Mouse (Mus musculus) liver, embryonic 11.5 days (tissue): Measurements from ENCODE around the gene Rbfox1. TPM values are rescaled to one million over a fixed set of nuclear protein-coding genes. Genes with fewer than 3 reads are reported as not detected.

Source experiments
- ATAC-seq: fragments of 200-750 bp; cut with Nextera tagmentation; replicated peaks from 2 replicates; pipeline ENCODE4 v1.8.0; 2017; ENCODE audit warnings: moderate number of reproducible peaks, mild to moderate bottlenecking, moderate TSS enrichment, moderate library complexity; ENCODE audit not compliant: low FRiP score
- DNase-seq: peaks from one replicate; pipeline ENCODE4 v3.0.0-alpha.2; 2017; ENCODE audit warnings: low spot score
- H3K27ac ChIP-seq: fragments of 300-500 bp; sonication (generic); 2 replicates; pipeline ENCODE4 v1.5.1; 2014; ENCODE audit warnings: mild to moderate bottlenecking, low read depth, low read length, control low read depth
- H3K27me3 ChIP-seq: fragments of 300-500 bp; sonication (generic); replicated peaks from 2 replicates; pipeline ENCODE4 v1.6.1; 2014; ENCODE audit warnings: low read length, mixed read lengths; ENCODE audit not compliant: control insufficient read depth, insufficient read depth
- H3K36me3 ChIP-seq: fragments of 300-500 bp; sonication (generic); 2 replicates; pipeline ENCODE4 v1.6.1; 2014; ENCODE audit warnings: mild to moderate bottlenecking, low read length, moderate library complexity, mixed read lengths; ENCODE audit not compliant: control insufficient read depth, insufficient read depth
- H3K4me1 ChIP-seq: fragments of 300-500 bp; sonication (generic); replicated peaks from 2 replicates; pipeline ENCODE4 v1.6.1; 2014; ENCODE audit warnings: low read length, mixed read lengths; ENCODE audit not compliant: control insufficient read depth, insufficient read depth
- H3K4me2 ChIP-seq: fragments of 300-500 bp; sonication (generic); 2 replicates; pipeline ENCODE4 v1.6.1; 2014; ENCODE audit warnings: mild to moderate bottlenecking, control low read depth, moderate library complexity
- H3K4me3 ChIP-seq: fragments of 300-500 bp; sonication (generic); 2 replicates; pipeline ENCODE4 v1.5.1; 2014; ENCODE audit warnings: low read depth, low read length, control low read depth
- H3K9ac ChIP-seq: fragments of 300-500 bp; sonication (generic); 2 replicates; pipeline ENCODE4 v1.6.1; 2014; ENCODE audit warnings: low read depth, low read length, control low read depth
- H3K9me3 ChIP-seq: fragments of 300-500 bp; sonication (generic); 2 replicates; pipeline ENCODE4 v1.6.1; 2016; ENCODE audit warnings: low read length, inconsistent platforms, mixed read lengths; ENCODE audit not compliant: control insufficient read depth
- WGBS: fragments of 180-500 bp; shearing (Covaris S2); extraction: QIAGEN DNeasy Blood & Tissue Kit; methylation state at CpG from one replicate; pipeline ENCODE4 v1.1.7; 2014; 5-methylcytosine and 5-hydroxymethylcytosine counted together
- polyA plus RNA-seq: library from polyadenylated mRNA; unstranded; fragments of >200 nt; fragmentation: Nextera tagmentation; extraction: Ambion mirVana; gene quantifications from 2 replicates; pipeline ENCODE4 v1.2.1, GENCODE M21; 2014

The Rbfox1 gene
- polyA plus RNA-seq, 1 experiment from 2014 or later, result 1.4 TPM

DNA sequence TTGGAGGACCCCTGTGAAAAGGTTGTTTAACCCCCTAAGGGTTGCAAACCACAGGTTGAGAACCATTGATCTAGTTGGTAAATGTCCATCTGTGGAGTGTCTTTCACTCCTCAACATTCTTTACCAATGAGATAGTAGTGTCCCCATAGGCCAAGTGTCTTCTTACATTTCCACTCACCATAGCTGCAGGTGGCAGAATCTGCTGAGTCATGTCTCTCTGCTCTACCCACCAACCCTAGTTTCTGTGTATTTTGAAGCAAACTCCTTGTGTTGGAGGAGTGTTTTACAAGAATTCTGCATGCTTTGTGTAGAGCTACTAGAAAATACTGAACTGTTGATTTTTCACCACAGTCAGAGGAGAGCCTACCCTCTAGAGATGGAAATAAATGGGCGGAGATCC is 1191.2 kb downstream of the Rbfox1 start:
- no peak overlapping the region for H3K4me2 ChIP-seq
- no peak overlapping the region for H3K9ac ChIP-seq
- no peaks in the 10 kb centered on the region for H3K27me3 ChIP-seq
- H3K4me1 ChIP-seq, result no peaks in the 10 kb centered on the region
- no peak overlapping the region for H3K27ac ChIP-seq
- WGBS, result 93% methylated on average over 1 of the region's 1 CpGs
- H3K9me3 ChIP-seq, result no peaks in the 10 kb centered on the region
- DNase-seq, result no peak
- no peak overlapping the region for H3K4me3 ChIP-seq
- ATAC-seq, result no peak
- no peaks in the 10 kb centered on the region for H3K36me3 ChIP-seq

DNA sequence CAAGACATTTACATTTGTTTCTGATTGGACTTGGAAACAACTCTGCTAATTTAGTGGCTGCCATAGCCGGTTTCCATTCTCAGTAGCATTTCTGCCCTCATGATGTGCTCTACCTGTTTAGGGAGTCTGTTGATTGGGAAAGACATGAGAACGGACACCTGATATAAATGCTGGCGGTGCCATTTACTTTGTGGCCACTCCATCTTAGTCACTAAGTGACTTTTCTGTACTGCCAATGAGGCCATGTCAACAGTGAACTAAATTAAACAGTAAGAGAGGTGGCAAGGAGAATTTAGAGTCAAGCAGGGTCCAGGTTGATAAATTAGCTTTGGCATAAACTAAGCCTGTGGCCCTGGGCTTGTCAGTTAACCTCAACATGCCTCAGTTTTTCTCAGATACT is 1191.6 kb downstream of the Rbfox1 start:
- Histone ChIP-seq H3K27me3 (no peaks in the 10 kb centered on the region), H3K27ac (no peak overlapping the region), H3K36me3 (no peaks in the 10 kb centered on the region), H3K4me3 (no peak overlapping the region), H3K4me2 (no peak overlapping the region), H3K9ac (no peak overlapping the region), H3K9me3 (no peaks in the 10 kb centered on the region), H3K4me1 (no peaks in the 10 kb centered on the region)
- WGBS, result 81% methylated on average over 3 of the region's 3 CpGs
- no peak for DNase-seq
- no peak for ATAC-seq

DNA sequence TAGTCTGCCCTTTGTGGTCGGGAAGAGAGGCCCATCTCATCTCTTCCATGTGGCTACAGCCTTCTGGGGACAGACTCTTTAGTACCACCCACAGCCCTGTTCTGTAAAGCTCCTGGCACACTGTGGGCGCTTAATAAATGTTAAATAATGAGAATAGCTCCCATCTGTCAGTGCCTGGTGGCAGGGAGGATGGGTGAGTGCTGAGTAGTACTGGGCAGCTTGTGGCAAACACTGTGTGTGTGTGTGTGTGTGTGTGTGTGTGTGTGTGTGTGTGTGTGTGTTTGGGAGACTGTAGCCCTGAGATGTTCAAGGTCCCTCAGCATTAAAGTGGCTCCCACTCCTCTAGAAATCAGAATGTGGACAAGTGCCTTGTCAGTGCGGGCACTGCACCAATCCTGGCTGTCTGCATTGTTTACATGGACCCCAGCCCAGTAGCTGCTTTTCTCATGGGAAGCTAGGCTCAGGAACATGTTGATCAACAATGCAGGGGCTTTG is 1196.0 kb downstream of the Rbfox1 start:
- Histone ChIP-seq H3K4me2 (no peak overlapping the region), H3K4me3 (no peak overlapping the region), H3K36me3 (no peaks in the 10 kb centered on the region), H3K27me3 (no peaks in the 10 kb centered on the region), H3K27ac (no peak overlapping the region), H3K4me1 (no peaks in the 10 kb centered on the region), H3K9ac (no peak overlapping the region), H3K9me3 (no peaks in the 10 kb centered on the region)
- ATAC-seq (no peak), DNase-seq (no peak)
- WGBS, result 76% methylated on average over 3 of the region's 3 CpGs

DNA sequence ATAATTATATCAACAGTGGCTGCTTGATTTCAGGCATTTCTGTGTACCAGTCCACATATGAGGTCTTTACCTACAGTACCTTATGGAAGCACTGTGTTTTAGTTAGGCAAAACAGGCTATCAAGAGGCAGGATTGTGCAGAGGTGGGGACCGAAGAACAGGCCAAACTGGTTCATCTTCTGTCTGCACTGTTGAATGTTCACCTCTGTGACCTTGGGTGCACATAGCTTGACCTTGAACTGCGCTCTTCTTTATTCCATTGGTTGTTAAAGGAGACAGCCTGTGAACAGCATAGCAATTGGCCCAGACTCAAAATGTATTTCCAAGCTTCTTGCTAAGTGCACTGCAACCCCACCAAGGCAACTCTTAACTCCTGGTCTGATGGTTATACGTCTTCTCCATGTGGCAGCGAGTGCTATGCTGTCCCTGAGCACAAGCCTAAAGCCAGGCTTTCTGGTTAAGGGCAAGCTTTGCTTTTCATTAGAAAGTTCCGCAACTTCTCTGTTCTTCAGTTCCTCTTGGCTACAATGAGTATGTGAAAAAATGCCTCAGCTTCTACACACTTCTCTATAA is 1196.6 kb downstream of the Rbfox1 start:
- Histone ChIP-seq H3K27ac (no peak overlapping the region), H3K4me3 (no peak overlapping the region), H3K27me3 (no peaks in the 10 kb centered on the region), H3K36me3 (no peaks in the 10 kb centered on the region), H3K9ac (no peak overlapping the region), H3K4me2 (no peak overlapping the region), H3K9me3 (no peaks in the 10 kb centered on the region), H3K4me1 (no peaks in the 10 kb centered on the region)
- ATAC-seq (no peak), DNase-seq (no peak)
- 74% methylated on average over 5 of the region's 5 CpGs for WGBS

DNA sequence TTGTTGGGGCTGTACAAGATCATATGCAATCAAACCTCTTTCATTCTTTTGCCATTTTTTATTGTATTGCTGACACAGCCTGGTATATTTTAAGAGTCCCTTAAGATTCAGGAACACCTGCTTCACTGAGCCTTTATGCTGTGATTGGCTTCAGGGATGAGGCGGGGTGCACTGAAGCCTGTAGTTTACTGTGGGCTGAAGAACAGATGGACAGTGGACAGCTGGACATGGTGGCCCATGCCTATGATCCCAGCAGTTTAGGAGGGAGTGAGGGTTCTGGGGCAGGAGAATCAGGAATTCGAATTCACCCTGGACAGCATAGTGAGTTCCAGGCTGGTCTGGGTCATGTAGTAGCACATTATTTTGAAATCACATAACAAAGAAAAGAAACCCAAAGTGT is 1198.8 kb downstream of the Rbfox1 start:
- no peak overlapping the region for H3K4me2 ChIP-seq
- no peaks in the 10 kb centered on the region for H3K27me3 ChIP-seq
- WGBS, result 78% methylated on average over 2 of the region's 2 CpGs
- ATAC-seq (no peak), DNase-seq (no peak)
- no peak overlapping the region for H3K4me3 ChIP-seq
- no peaks in the 10 kb centered on the region for H3K36me3 ChIP-seq
- H3K9ac ChIP-seq, result no peak overlapping the region
- no peaks in the 10 kb centered on the region for H3K9me3 ChIP-seq
- H3K4me1 ChIP-seq, result no peaks in the 10 kb centered on the region
- no peak overlapping the region for H3K27ac ChIP-seq

DNA sequence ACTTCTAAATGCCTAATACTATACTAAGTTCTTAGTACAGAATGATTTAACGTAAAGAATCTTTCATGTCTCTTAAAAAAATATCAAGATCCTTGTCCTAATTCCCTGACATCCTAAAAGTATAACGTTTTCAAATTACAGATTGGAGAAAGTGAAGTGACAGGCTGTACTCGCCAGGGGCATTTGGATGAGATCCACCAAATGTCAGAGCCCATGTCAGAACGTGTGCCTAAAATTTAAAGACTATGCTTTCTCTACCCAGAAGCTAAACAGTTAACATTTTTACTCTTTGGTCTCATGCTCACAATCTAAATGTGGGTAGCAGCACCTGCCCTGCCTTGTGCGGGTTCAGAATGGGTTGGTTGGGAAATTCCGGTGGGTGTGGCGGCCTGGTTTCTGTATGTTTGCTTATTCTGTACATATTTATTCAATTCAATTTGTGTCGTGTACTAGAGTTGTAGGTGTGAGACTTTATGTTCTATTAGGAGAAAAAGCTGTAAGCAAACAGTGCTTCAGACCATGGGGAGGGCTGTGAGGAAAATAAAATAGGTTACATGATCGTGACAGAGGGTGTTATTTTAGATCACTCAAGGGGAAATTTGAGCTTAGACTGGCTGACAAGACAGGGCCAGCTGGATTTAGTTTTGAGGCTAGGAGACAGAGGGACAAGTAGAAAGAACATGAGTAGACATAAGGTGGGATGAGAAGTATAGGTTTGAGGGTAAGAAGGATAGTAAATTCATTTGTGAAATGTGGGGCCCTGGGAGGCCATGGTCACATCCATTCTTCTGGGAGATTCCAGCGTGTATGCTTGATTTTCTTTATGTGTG is 1203.7 kb downstream of the Rbfox1 start:
- Histone ChIP-seq H3K4me3 (no peak overlapping the region), H3K9me3 (no peaks in the 10 kb centered on the region), H3K27ac (no peak overlapping the region), H3K4me1 (no peaks in the 10 kb centered on the region), H3K4me2 (no peak overlapping the region), H3K36me3 (no peaks in the 10 kb centered on the region), H3K9ac (no peak overlapping the region), H3K27me3 (no peaks in the 10 kb centered on the region)
- no peak for ATAC-seq
- WGBS, result 79% methylated on average over 10 of the region's 10 CpGs
- no peak for DNase-seq

DNA sequence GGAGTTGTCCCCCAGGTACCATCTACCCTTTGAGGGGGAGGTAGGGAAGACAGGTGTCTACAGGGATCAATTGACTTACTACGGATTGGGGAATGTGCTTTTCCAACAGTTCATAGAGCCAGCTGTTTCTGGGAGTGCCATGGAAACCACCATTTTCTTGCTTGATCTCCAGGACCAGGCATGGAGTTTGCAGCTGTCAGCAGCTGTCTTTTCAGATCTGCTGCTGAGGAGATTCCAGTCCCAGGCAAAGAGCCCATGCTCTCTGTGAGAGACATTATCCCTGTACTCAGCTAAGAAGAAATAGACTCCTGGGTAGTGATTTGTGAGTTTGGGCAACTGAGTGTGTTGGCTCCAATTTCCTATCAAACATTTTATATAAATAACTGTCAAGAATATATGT is 1204.3 kb downstream of the Rbfox1 start:
- Histone ChIP-seq H3K4me2 (no peak overlapping the region), H3K4me3 (no peak overlapping the region), H3K36me3 (no peaks in the 10 kb centered on the region), H3K27ac (no peak overlapping the region), H3K9me3 (no peaks in the 10 kb centered on the region), H3K27me3 (no peaks in the 10 kb centered on the region), H3K9ac (no peak overlapping the region), H3K4me1 (no peaks in the 10 kb centered on the region)
- 74% methylated on average over 1 of the region's 1 CpGs for WGBS
- ATAC-seq (no peak), DNase-seq (no peak)

DNA sequence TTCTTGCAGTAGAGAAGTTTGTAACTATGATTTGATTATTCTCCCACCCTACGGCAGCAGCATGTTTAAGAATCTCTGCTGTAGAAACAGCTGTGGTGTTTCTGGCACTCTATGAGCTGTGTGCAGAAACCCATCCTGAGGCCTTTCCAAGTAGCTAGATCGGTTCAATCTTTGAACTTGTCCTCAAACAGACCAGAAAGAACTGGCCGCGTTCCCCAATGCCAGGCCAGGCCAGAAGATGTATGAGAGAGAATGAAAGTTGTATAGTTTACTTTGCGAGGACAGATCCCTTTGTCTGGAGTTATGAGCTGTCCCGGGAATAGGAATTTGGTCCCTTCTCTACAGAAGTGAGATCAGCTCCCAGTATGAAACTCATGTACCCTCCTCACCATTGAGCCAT is 1205.0 kb downstream of the Rbfox1 start:
- 86% methylated on average over 6 of the region's 6 CpGs for WGBS
- no peaks in the 10 kb centered on the region for H3K36me3 ChIP-seq
- no peak overlapping the region for H3K4me3 ChIP-seq
- H3K4me2 ChIP-seq, result no peak overlapping the region
- DNase-seq (no peak), ATAC-seq (no peak)
- H3K4me1 ChIP-seq, result no peaks in the 10 kb centered on the region
- H3K9ac ChIP-seq, result no peak overlapping the region
- no peaks in the 10 kb centered on the region for H3K27me3 ChIP-seq
- H3K27ac ChIP-seq, result no peak overlapping the region
- no peaks in the 10 kb centered on the region for H3K9me3 ChIP-seq

DNA sequence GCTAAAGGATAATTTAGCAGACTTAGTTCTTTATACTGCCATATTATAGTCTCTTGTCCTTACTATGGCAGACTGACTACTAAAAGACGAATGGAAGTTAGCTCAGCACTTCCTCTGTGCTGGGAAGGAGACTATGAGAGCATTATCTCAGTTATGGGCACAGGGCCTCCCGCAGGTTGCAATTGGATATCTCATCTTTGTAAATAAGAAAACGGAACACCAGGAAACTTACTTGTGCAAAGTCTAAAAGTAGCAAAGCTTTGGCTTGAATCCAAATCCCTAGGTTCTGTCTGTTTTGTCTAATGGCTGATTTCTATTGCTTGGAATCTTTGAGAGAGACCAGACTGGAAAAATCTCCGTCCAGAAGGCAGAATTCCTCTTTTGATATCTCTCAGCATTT is 1207.7 kb downstream of the Rbfox1 start:
- Histone ChIP-seq H3K4me2 (no peak overlapping the region), H3K9ac (no peak overlapping the region), H3K36me3 (no peaks in the 10 kb centered on the region), H3K4me3 (no peak overlapping the region), H3K27me3 (no peaks in the 10 kb centered on the region), H3K9me3 (no peaks in the 10 kb centered on the region), H3K4me1 (no peaks in the 10 kb centered on the region), H3K27ac (no peak overlapping the region)
- 59% methylated on average over 4 of the region's 4 CpGs for WGBS
- DNase-seq, result peak; percentile 3
- ATAC-seq, result no peak
